Mouse (Mus musculus): Measurements from ENCODE around the gene Phc3. TPM values are rescaled to one million over a fixed set of nuclear protein-coding genes. Genes with fewer than 3 reads are reported as not detected.

Gene Phc3
- polyA plus RNA-seq (2017; shearing (Covaris generic)): 10 to 100 TPM; 17.3 to 31.3 TPM

GRCm38 (mm10) chr3:30969104-30969581 is at the start of gene Phc3:
TSS of gene Phc3 (minus strand) at chr3:30969415.

DNA sequence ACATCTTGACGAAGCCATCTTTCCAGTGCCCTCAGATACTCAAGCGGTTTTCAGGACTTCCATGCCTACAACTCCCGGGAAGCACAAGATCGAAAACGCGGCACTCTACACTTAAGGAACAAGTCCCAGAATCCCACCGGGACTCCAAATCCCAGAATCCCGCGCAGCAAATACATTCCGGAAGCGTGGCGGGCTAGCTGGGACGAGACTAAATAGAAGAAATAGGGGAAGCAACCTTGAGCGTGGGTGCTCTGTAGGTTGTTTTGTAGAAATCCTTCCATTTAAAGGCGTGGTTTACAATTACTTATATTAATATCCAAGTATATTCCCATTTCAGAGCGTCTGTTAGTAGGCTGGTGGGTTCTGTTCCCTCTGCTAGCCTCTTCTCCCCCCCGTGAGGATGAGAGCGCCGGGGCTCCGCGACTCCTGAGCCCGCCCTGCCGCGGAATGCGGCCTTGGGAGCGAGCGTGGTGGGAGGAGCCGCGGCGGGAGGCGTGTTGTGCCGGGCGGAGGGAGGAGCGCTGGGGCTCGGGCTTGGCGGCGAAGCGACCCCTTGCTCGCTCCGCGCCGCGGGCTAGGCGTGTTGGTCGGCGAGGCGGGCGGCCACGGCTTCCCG is 26.2 kb upstream of the Phc3 start, which contains the start of gene Prkci:
Prkci (plus strand) TSS at position 465 of the 616 bp plus-strand sequence.

GRCm38 (mm10) chr3:30855604-30856458 is 113.4 kb downstream of the Phc3 start, which contains the start of gene Gpr160:
TSS of gene Gpr160 (plus strand) at chr3:30855950.

Other genes starting within 250 kb of the Phc3 start
- gene Samd7, start 223.1 kb downstream of the Phc3 start, polyA plus RNA-seq (2017; shearing (Covaris generic)): under 1 TPM; 0.16 to 0.67 TPM
- gene Sec62, start 176.5 kb downstream of the Phc3 start, polyA plus RNA-seq (2017; shearing (Covaris generic)): 10 to 100 TPM; 73.0 to 75.6 TPM
- gene Gpr160, start 113.5 kb downstream of the Phc3 start, polyA plus RNA-seq (2017; shearing (Covaris generic)): 1 to 10 TPM in 1 of 2 experiments, under 1 TPM in 1; 0.94 to 5.2 TPM
- gene Prkci, start 26.3 kb upstream of the Phc3 start, polyA plus RNA-seq (2017; shearing (Covaris generic)): 10 to 100 TPM in 1 of 2 experiments, 1 to 10 TPM in 1; 9.4 to 15.4 TPM
- gene Skil, start 125.6 kb upstream of the Phc3 start, polyA plus RNA-seq (2017; shearing (Covaris generic)): 10 to 100 TPM; 38.7 to 51.6 TPM
- gene Cldn11, start 180.5 kb upstream of the Phc3 start, polyA plus RNA-seq (2017; shearing (Covaris generic)): not detected

Measured in inflammation-experienced regulatory T-cells (primary cell).